Mouse (Mus musculus) adrenal gland (tissue): ENCODE data around the gene Mucl1.
"Not testable (repeated sequence)": the region's sequence is repeated elsewhere in the genome, so short reads cannot be mapped to it uniquely, and the experiment has no call there.

Source experiments
- intact Hi-C: fragments of 180-260 bp; cut with DNase I; formaldehyde crosslinking; loops from one replicate; pipeline ENCODE4 v1.15.1; 2025
- long read RNA-seq, 2 experiments: library from polyadenylated mRNA; unstranded; transcript quantifications; one replicate each; pipeline ENCODE4 v2.0.0; 2020; ENCODE audit warnings: borderline replicate concordance in 1 of 2; ENCODE audit not compliant: insufficient replicate concordance in 1 of 2

Mucl1 gene
- long read RNA-seq, experiment 1 = 0 reads
- long read RNA-seq, experiment 2 = 0 reads

- intact Hi-C loops = no loop called here
These were observed at the start of gene Mucl1 for GRCm38 (mm10) chr15:103755369-103755768. Mucl1 (minus strand) TSS chr15:103755469.

- intact Hi-C loops = not testable (repeated sequence)
These were observed 11.6 kb upstream of the Mucl1 start for GRCm38 (mm10) chr15:103766836-103767235.

GRCm38 (mm10) chr15:103716861-103717260, 38.4 kb downstream of the Mucl1 start:
- intact Hi-C loops = not testable (repeated sequence)
